Mouse (Mus musculus) liver, embryonic 14.5 days (tissue): ENCODE results near the gene Gpr4.

Source experiments
- CTCF ChIP-seq: IDR thresholded peaks from 2 replicates; pipeline ENCODE4 v1.5.1; 2016; ENCODE audit warnings: antibody characterized with exemption, low read depth, control low read depth
- EP300 ChIP-seq: IDR thresholded peaks from 2 replicates; pipeline ENCODE4 v1.6.1; 2016; ENCODE audit warnings: antibody characterized with exemption, low read depth

- TF ChIP-seq CTCF (no peak), EP300 (no peak)
Observed at GRCm38 (mm10) chr7:19265928-19266822, 53.8 kb downstream of the Gpr4 start.
